Mouse (Mus musculus) liver, postnatal 0 days (tissue): ENCODE data around the gene Slc5a2.

Experiments used
- CTCF ChIP-seq: sonication (generic); IDR thresholded peaks from 2 replicates; pipeline ENCODE4 v1.5.1; 2016; ENCODE audit warnings: antibody characterized with exemption, low read depth
- EP300 ChIP-seq: IDR thresholded peaks from 2 replicates; pipeline ENCODE4 v1.6.1; 2016; ENCODE audit warnings: antibody characterized with exemption, low read depth, mild to moderate bottlenecking

- TF ChIP-seq CTCF = no peak
- TF ChIP-seq EP300 = no peak
These were observed 46.4 kb downstream of the Slc5a2 start for GRCm38 (mm10) chr7:128311811-128312210.
